ENCODE assay signal across 24 mouse cellular contexts in genomic region chr12:62450618-62451017, GRCm38 (mm10).
DNase-seq lines count a peak whose midpoint lies in the region; ATAC-seq lines count a peak whose summit lies in the region.
"Had no signal": no experiment of that assay in that cellular context is flagged by ENCODE, and none has a peak within 500 bp of the region (broad histone marks: within the 10 kb centered on the region; RNA-seq: fewer than 3 reads in every experiment).

No protein-coding gene starts in this region.

- no peaks in the 10 kb centered on the region for H3K4me1 ChIP-seq in forebrain, embryonic 16.5 days (replicated peaks; ENCODE audit: control insufficient read depth, insufficient read depth, low read length)
- no peaks in the 10 kb centered on the region for H3K4me1 ChIP-seq in forebrain, embryonic 15.5 days
- H3K4me1 ChIP-seq in intestine, embryonic 15.5 days (replicated peaks), result no peaks in the 10 kb centered on the region
- H3K4me1 ChIP-seq: embryonic facial prominence, embryonic 10.5 days; embryonic facial prominence, embryonic 12.5 days had no signal

- H3K9me3 ChIP-seq in forebrain, embryonic 16.5 days (ENCODE audit: control insufficient read depth, low read length), result no peaks in the 10 kb centered on the region
- H3K9me3 ChIP-seq in forebrain, embryonic 15.5 days, result no peaks in the 10 kb centered on the region
- no peaks in the 10 kb centered on the region for H3K9me3 ChIP-seq in intestine, embryonic 15.5 days
- H3K9me3 ChIP-seq: embryonic facial prominence, embryonic 10.5 days; embryonic facial prominence, embryonic 12.5 days had no signal

- H3K27ac ChIP-seq in forebrain, embryonic 16.5 days (ENCODE audit: low read length), result no peak overlapping the region
- no peak overlapping the region for H3K27ac ChIP-seq in forebrain, embryonic 15.5 days (replicated peaks)
- H3K27ac ChIP-seq in intestine, embryonic 15.5 days, result no peak overlapping the region
- H3K27ac ChIP-seq: embryonic facial prominence, embryonic 10.5 days; embryonic facial prominence, embryonic 12.5 days had no signal

- no peaks in the 10 kb centered on the region for H3K36me3 ChIP-seq in forebrain, embryonic 16.5 days (ENCODE audit: control insufficient read depth, insufficient read depth)
- no peaks in the 10 kb centered on the region for H3K36me3 ChIP-seq in forebrain, embryonic 15.5 days
- H3K36me3 ChIP-seq in intestine, embryonic 15.5 days, result no peaks in the 10 kb centered on the region
- H3K36me3 ChIP-seq: embryonic facial prominence, embryonic 10.5 days; embryonic facial prominence, embryonic 12.5 days; G1E had no signal

- no peak overlapping the region for H3K4me2 ChIP-seq in forebrain, embryonic 16.5 days (ENCODE audit: low read length)
- H3K4me2 ChIP-seq in forebrain, embryonic 15.5 days (replicated peaks), result no peak overlapping the region
- no peak overlapping the region for H3K4me2 ChIP-seq in intestine, embryonic 15.5 days (replicated peaks)
- H3K4me2 ChIP-seq: embryonic facial prominence, embryonic 12.5 days had no signal

- no peaks in the 10 kb centered on the region for H3K27me3 ChIP-seq in forebrain, embryonic 16.5 days (replicated peaks; ENCODE audit: control insufficient read depth, insufficient read depth, low read length)
- no peaks in the 10 kb centered on the region for H3K27me3 ChIP-seq in forebrain, embryonic 15.5 days
- H3K27me3 ChIP-seq in intestine, embryonic 15.5 days (replicated peaks), result no peaks in the 10 kb centered on the region
- H3K27me3 ChIP-seq: CH12.LX; embryonic facial prominence, embryonic 12.5 days; Patski had no signal

- 67% methylated on average over 1 of the region's 1 CpGs for WGBS in forebrain, embryonic 16.5 days
- 75% methylated on average over 1 of the region's 1 CpGs for WGBS in forebrain, embryonic 15.5 days
- WGBS in intestine, embryonic 15.5 days, result 84% methylated on average over 1 of the region's 1 CpGs

- ATAC-seq in forebrain, embryonic 16.5 days, result 0 out of 2 replicates have a peak, but pooled peaks have one; percentile 49
- ATAC-seq in forebrain, embryonic 15.5 days (replicated peaks), result no peak
- peak; percentile 41; the same call in 1 of the 2 replicates for ATAC-seq in frontal cortex, adult (ENCODE audit: low TSS enrichment)
- no peak for ATAC-seq in intestine, embryonic 15.5 days
- ATAC-seq: activated CD4-positive, CD25-positive, alpha-beta regulatory T cell, adult 4 months; CD4-positive, CD25-positive, alpha-beta regulatory T cell, adult 4 months; forebrain, embryonic 14.5 days; Patski had no signal

- DNase-seq in frontal cortex, postnatal 14 days (ENCODE audit: low spot score in 2 of 2), result no peak
- peak; percentile 43 for DNase-seq in brain, adult 2 months (ENCODE audit: low read depth, low spot score)
- DNase-seq in telencephalon, adult 2 months (ENCODE audit: low read depth, low spot score), result peak; percentile 22
- DNase-seq: adrenal gland, adult 8-10 months; adrenal gland, postnatal 14 days; adrenal gland, postnatal 36 days; B cell, adult 2 months; cerebellum, adult 11-12 months; cerebellum, adult 2 months; cerebellum, adult 9-10 months; cerebellum, postnatal 10 days; cerebellum, postnatal 25 days had no signal

- no peak overlapping the region for H3K4me3 ChIP-seq in forebrain, embryonic 16.5 days (replicated peaks; ENCODE audit: low read length)
- H3K4me3 ChIP-seq in forebrain, embryonic 15.5 days, result no peak overlapping the region
- no peak overlapping the region for H3K4me3 ChIP-seq in intestine, embryonic 15.5 days (replicated peaks)
- H3K4me3 ChIP-seq: embryonic facial prominence, embryonic 10.5 days; embryonic facial prominence, embryonic 12.5 days had no signal

- no peak overlapping the region for H3K9ac ChIP-seq in forebrain, embryonic 16.5 days (replicated peaks; ENCODE audit: low read depth, low read length)
- H3K9ac ChIP-seq in forebrain, embryonic 15.5 days (replicated peaks), result no peak overlapping the region
- no peak overlapping the region for H3K9ac ChIP-seq in intestine, embryonic 15.5 days
- H3K9ac ChIP-seq: embryonic facial prominence, embryonic 12.5 days had no signal

Comparison
In these comparisons a context has a peak if more than half of its experiments do, and no peak if none do; other contexts are left out.
1. ATAC-seq: peak in forebrain, embryonic 16.5 days (single experiment) and frontal cortex, adult (single experiment); none in forebrain, embryonic 15.5 days (single experiment) and intestine, embryonic 15.5 days (single experiment).
2. DNase-seq: peak in brain, adult 2 months (single experiment) and telencephalon, adult 2 months (single experiment); none in frontal cortex, postnatal 14 days (0 of 2).